ENCODE assay signal across 10 mouse cellular contexts in genomic region chr5:122993811-122994210, GRCm38 (mm10). TPM values are rescaled to one million over a fixed set of nuclear protein-coding genes. Genes with fewer than 3 reads are reported as not detected.
DNase-seq lines count a peak whose midpoint lies in the region; ATAC-seq and TF ChIP-seq lines count a peak whose summit lies in the region.
"Had no signal": no experiment of that assay in that cellular context is flagged by ENCODE, and none has a peak within 500 bp of the region (broad histone marks: within the 10 kb centered on the region; RNA-seq: fewer than 3 reads in every experiment).

No protein-coding gene starts in this region.

- DNase-seq in heart, postnatal 25 days (ENCODE audit: low spot score): no peak
- DNase-seq in lung, postnatal 0 days (ENCODE audit: low spot score): no peak
- DNase-seq in lung, postnatal 10 days: no peak
- no peak for DNase-seq in adrenal gland, postnatal 10 days
- no peak for DNase-seq in cerebellum, postnatal 36 days

- no peak for ATAC-seq in heart, embryonic 14.5 days (ENCODE audit: insufficient number of reproducible peaks, insufficient read depth, low FRiP score, low read depth)
- ATAC-seq in lung, postnatal 0 days: no peak; the same call in 1 of the 2 replicates
- ATAC-seq in intestine, postnatal 0 days: no peak
- no peak for ATAC-seq in stomach, embryonic 14.5 days (ENCODE audit: insufficient number of reproducible peaks, insufficient read depth, low FRiP score, low read depth)

- H3K4me2 ChIP-seq in heart, embryonic 14.5 days (ENCODE audit: low read length): peak overlapping the region; percentile 60
- peak overlapping the region; percentile 44; the same call in 1 of the 2 replicates for H3K4me2 ChIP-seq in lung, postnatal 0 days (replicated peaks; ENCODE audit: low read depth, low read length)
- peak overlapping the region; percentile 49 for H3K4me2 ChIP-seq in intestine, postnatal 0 days (replicated peaks; ENCODE audit: low read depth)
- H3K4me2 ChIP-seq in stomach, embryonic 14.5 days (replicated peaks; ENCODE audit: low read depth, low read length): peak overlapping the region; percentile 22; the same call in 1 of the 2 replicates

- H3K27ac ChIP-seq in heart, embryonic 14.5 days (replicated peaks in 1 of 2; ENCODE audit: control insufficient read depth in 1 of 2, insufficient read depth in 1 of 2, low read depth in 2 of 2, low read length in 2 of 2): 0 out of 4 replicates have a peak overlapping the region, but pooled peaks of 1 of the 2 experiments have one; percentile 4
- no peak overlapping the region for H3K27ac ChIP-seq in lung, postnatal 0 days (ENCODE audit: low read length)
- H3K27ac ChIP-seq in intestine, postnatal 0 days (ENCODE audit: low read depth, low read length): no peak overlapping the region
- H3K27ac ChIP-seq in stomach, embryonic 14.5 days (ENCODE audit: low read length): no peak overlapping the region

- no peaks in the 10 kb centered on the region for H3K27me3 ChIP-seq in heart, embryonic 14.5 days (ENCODE audit: control insufficient read depth, insufficient read depth, low read length)
- no peaks in the 10 kb centered on the region for H3K27me3 ChIP-seq in lung, postnatal 0 days (replicated peaks; ENCODE audit: insufficient read depth, low read length)
- no peaks in the 10 kb centered on the region for H3K27me3 ChIP-seq in intestine, postnatal 0 days (replicated peaks; ENCODE audit: control insufficient read depth, insufficient read depth, low read length)
- H3K27me3 ChIP-seq in stomach, embryonic 14.5 days (ENCODE audit: control insufficient read depth, insufficient read depth, low read length): no peaks in the 10 kb centered on the region

- H3K9me3 ChIP-seq in heart, embryonic 14.5 days (ENCODE audit: control insufficient read depth, low read length): no peaks in the 10 kb centered on the region
- H3K9me3 ChIP-seq in lung, postnatal 0 days (ENCODE audit: low read length): no peaks in the 10 kb centered on the region
- H3K9me3 ChIP-seq in intestine, postnatal 0 days (ENCODE audit: control insufficient read depth): no peaks in the 10 kb centered on the region
- no peaks in the 10 kb centered on the region for H3K9me3 ChIP-seq in stomach, embryonic 14.5 days (ENCODE audit: control insufficient read depth, low read depth, low read length)

- intact Hi-C loops in heart, postnatal 25 days (cut with DNase I): no loop called here

- H3K4me1 ChIP-seq in heart, embryonic 14.5 days (ENCODE audit: control insufficient read depth in 2 of 2, insufficient read depth in 2 of 2, low read length in 2 of 2): peaks cover 20 to 27% of the 10 kb centered on the region in 2 experiments
- peaks cover 3% of the 10 kb centered on the region; the same call in 1 of the 2 replicates for H3K4me1 ChIP-seq in lung, postnatal 0 days (ENCODE audit: insufficient read depth, low read depth, low read length)
- H3K4me1 ChIP-seq in intestine, postnatal 0 days (replicated peaks; ENCODE audit: control insufficient read depth, insufficient read depth, low read length): peaks cover 5% of the 10 kb centered on the region; the same call in 1 of the 2 replicates
- H3K4me1 ChIP-seq in stomach, embryonic 14.5 days (ENCODE audit: control insufficient read depth, insufficient read depth, low read length): peaks cover 8% of the 10 kb centered on the region; the same call in 1 of the 2 replicates

- 55% methylated on average over 2 of the region's 2 CpGs for WGBS in heart, embryonic 14.5 days
- 40% methylated on average over 2 of the region's 2 CpGs for WGBS in lung, postnatal 0 days
- 42% methylated on average over 2 of the region's 2 CpGs for WGBS in intestine, postnatal 0 days
- 37% methylated on average over 2 of the region's 2 CpGs for WGBS in stomach, embryonic 14.5 days

- no peak for TF ChIP-seq CTCF in lung, postnatal 0 days (IDR thresholded peaks at IDR 0.05)
- no peak; the same call in 1 of the 2 replicates for TF ChIP-seq CTCF in intestine, postnatal 0 days (IDR thresholded peaks at IDR 0.05; ENCODE audit: low read depth)

- no peak for TF ChIP-seq EP300 in lung, postnatal 0 days (IDR thresholded peaks at IDR 0.05)

- no peak overlapping the region; a peak in 1 of 4 replicates for H3K4me3 ChIP-seq in heart, embryonic 14.5 days (ENCODE audit: control insufficient read depth in 1 of 2, insufficient read depth in 1 of 2, low read depth in 1 of 2, low read length in 2 of 2)
- 0 out of 2 replicates have a peak overlapping the region, but pooled peaks have one; percentile 6 for H3K4me3 ChIP-seq in lung, postnatal 0 days (ENCODE audit: low read depth, low read length)
- no peak overlapping the region for H3K4me3 ChIP-seq in intestine, postnatal 0 days (ENCODE audit: low read depth, low read length)
- H3K4me3 ChIP-seq in stomach, embryonic 14.5 days (ENCODE audit: low read depth, low read length): no peak overlapping the region

- peak overlapping the region; percentile 46; the same call in 1 of the 2 replicates for H3K9ac ChIP-seq in heart, embryonic 14.5 days (ENCODE audit: low read length)
- no peak overlapping the region for H3K9ac ChIP-seq in lung, postnatal 0 days (replicated peaks; ENCODE audit: low read depth)
- H3K9ac ChIP-seq in intestine, postnatal 0 days (ENCODE audit: low read depth, low read length): no peak overlapping the region
- no peak overlapping the region for H3K9ac ChIP-seq in stomach, embryonic 14.5 days (replicated peaks; ENCODE audit: low read depth, low read length)

- H3K36me3 ChIP-seq in heart, embryonic 14.5 days (ENCODE audit: control insufficient read depth, insufficient read depth, low read length): 0 out of 2 replicates have a peak, but pooled peaks cover 11% of the 10 kb centered on the region
- no peaks in the 10 kb centered on the region for H3K36me3 ChIP-seq in lung, postnatal 0 days (ENCODE audit: insufficient read depth, low read length)
- H3K36me3 ChIP-seq in intestine, postnatal 0 days (ENCODE audit: control insufficient read depth, insufficient read depth): no peaks in the 10 kb centered on the region
- no peaks in the 10 kb centered on the region; the same call in 1 of the 2 replicates for H3K36me3 ChIP-seq in stomach, embryonic 14.5 days (ENCODE audit: control insufficient read depth, insufficient read depth, low read length)

RNA-seq across cellular contexts. Expression of gene Kdm2b, which starts 4.2 kb away (rescaled TPM):
- polyA plus RNA-seq in heart, embryonic 14.5 days (2014; fragmentation: Nextera tagmentation; extraction: Ambion mirVana): 24.2 and 27.3 TPM in 2 replicates
- total RNA-seq in heart, postnatal 25 days (2021): 10 to 100 TPM; 15.4 to 16.8 TPM
- polyA plus RNA-seq in lung, postnatal 0 days (2015; fragmentation: Nextera tagmentation; extraction: Ambion mirVana): 12.2 and 13.7 TPM in 2 replicates
- polyA plus RNA-seq in intestine, postnatal 0 days (2015; fragmentation: Nextera tagmentation; extraction: Ambion mirVana): 7.6 and 8.6 TPM in 2 replicates
- polyA plus RNA-seq in stomach, embryonic 14.5 days (2014; fragmentation: Nextera tagmentation; extraction: Ambion mirVana): 34.5 and 37.9 TPM in 2 replicates
- total RNA-seq in adrenal gland, postnatal 10 days (2021): 10 to 100 TPM; 22.8 to 27.6 TPM

RNA-seq across cellular contexts. Expression of gene Orai1, which starts 21.1 kb away (rescaled TPM):
- 18.0 and 24.6 TPM in 2 replicates for polyA plus RNA-seq in heart, embryonic 14.5 days (2014; fragmentation: Nextera tagmentation; extraction: Ambion mirVana)
- 10 to 100 TPM; 15.1 to 16.1 TPM for total RNA-seq in heart, postnatal 25 days (2021)
- polyA plus RNA-seq in lung, postnatal 0 days (2015; fragmentation: Nextera tagmentation; extraction: Ambion mirVana): 54.7 and 55.2 TPM in 2 replicates
- 36.8 and 42.5 TPM in 2 replicates for polyA plus RNA-seq in intestine, postnatal 0 days (2015; fragmentation: Nextera tagmentation; extraction: Ambion mirVana)
- polyA plus RNA-seq in stomach, embryonic 14.5 days (2014; fragmentation: Nextera tagmentation; extraction: Ambion mirVana): 17.8 and 20.5 TPM in 2 replicates
- total RNA-seq in adrenal gland, postnatal 10 days (2021): 10 to 100 TPM; 13.2 to 14.6 TPM

RNA-seq across cellular contexts. Expression of gene Morn3, which starts 53.0 kb away (rescaled TPM):
- 0.67 TPM in 1 of 2 replicates, not detected in the other for polyA plus RNA-seq in heart, embryonic 14.5 days (2014; fragmentation: Nextera tagmentation; extraction: Ambion mirVana)
- total RNA-seq in heart, postnatal 25 days (2021): not detected
- polyA plus RNA-seq in lung, postnatal 0 days (2015; fragmentation: Nextera tagmentation; extraction: Ambion mirVana): 5.3 and 8.3 TPM in 2 replicates
- 0.43 TPM in 1 of 2 replicates, not detected in the other for polyA plus RNA-seq in intestine, postnatal 0 days (2015; fragmentation: Nextera tagmentation; extraction: Ambion mirVana)
- polyA plus RNA-seq in stomach, embryonic 14.5 days (2014; fragmentation: Nextera tagmentation; extraction: Ambion mirVana): not detected in 2 replicates
- not detected for total RNA-seq in adrenal gland, postnatal 10 days (2021)
- total RNA-seq: common myeloid progenitor, adult 5-6 weeks; heart, postnatal 36 days had no signal
